Mouse (Mus musculus) ZHBTc4 (cell line): ENCODE measurements around the gene Vwf.

Experiments used
- DNase-seq: peaks from one replicate; pipeline ENCODE4 v3.0.0-alpha.2; 2011; ENCODE audit warnings: low read depth, low spot score

Gene Vwf

GRCm38 (mm10) chr6:125586042-125586566 lies 39.5 kb downstream of the Vwf start:
- no peak for DNase-seq

- DNase-seq, result peak; percentile 62
These were observed 41.7 kb downstream of the Vwf start for GRCm38 (mm10) chr6:125588241-125588640.

- DNase-seq, result no peak
These were observed 42.5 kb downstream of the Vwf start for GRCm38 (mm10) chr6:125589075-125589474.

- no peak for DNase-seq
These were observed 43.5 kb downstream of the Vwf start for GRCm38 (mm10) chr6:125590056-125590455.

GRCm38 (mm10) chr6:125590471-125590870 lies 43.9 kb downstream of the Vwf start:
- DNase-seq, result no peak

GRCm38 (mm10) chr6:125591652-125592385 lies 45.2 kb downstream of the Vwf start:
- peak; percentile 92 for DNase-seq

- no peak for DNase-seq
These were observed 46.0 kb downstream of the Vwf start for GRCm38 (mm10) chr6:125592536-125592935.

- DNase-seq, result no peak
These were observed 47.7 kb downstream of the Vwf start for GRCm38 (mm10) chr6:125594311-125594710.

GRCm38 (mm10) chr6:125594825-125595224 lies 48.3 kb downstream of the Vwf start:
- DNase-seq, result no peak

GRCm38 (mm10) chr6:125596701-125597318 lies 50.2 kb downstream of the Vwf start:
- DNase-seq, result no peak

- no peak for DNase-seq
These were observed 51.1 kb downstream of the Vwf start for GRCm38 (mm10) chr6:125597716-125598115.

- peak; percentile 88 for DNase-seq
These were observed 53.5 kb downstream of the Vwf start for GRCm38 (mm10) chr6:125600036-125600558.

GRCm38 (mm10) chr6:125600669-125601068 lies 54.1 kb downstream of the Vwf start:
- DNase-seq, result no peak

GRCm38 (mm10) chr6:125601190-125601589 lies 54.6 kb downstream of the Vwf start:
- no peak for DNase-seq

GRCm38 (mm10) chr6:125601748-125602147 lies 55.2 kb downstream of the Vwf start:
- no peak for DNase-seq

- no peak for DNase-seq
These were observed 55.8 kb downstream of the Vwf start for GRCm38 (mm10) chr6:125602354-125602753.

GRCm38 (mm10) chr6:125603234-125603633 lies 56.7 kb downstream of the Vwf start:
- DNase-seq, result peak; percentile 97

GRCm38 (mm10) chr6:125603678-125604462 lies 57.3 kb downstream of the Vwf start:
- DNase-seq, result no peak

- peak; percentile 91 for DNase-seq
These were observed 58.1 kb downstream of the Vwf start for GRCm38 (mm10) chr6:125604463-125605191.

GRCm38 (mm10) chr6:125609025-125609424 lies 62.5 kb downstream of the Vwf start:
- DNase-seq, result no peak

GRCm38 (mm10) chr6:125617855-125618254 lies 71.3 kb downstream of the Vwf start:
- no peak for DNase-seq
